Comparison of ENCODE assay signal across 10 mouse cellular contexts in genomic region chr14:40885225-40885624, GRCm38 (mm10). TPM values are rescaled to one million over a fixed set of nuclear protein-coding genes. Genes with fewer than 3 reads are reported as not detected.
DNase-seq lines count a peak whose midpoint lies in the region; ATAC-seq and TF ChIP-seq lines count a peak whose summit lies in the region.
"Had no signal": no experiment of that assay in that cellular context is flagged by ENCODE, and none has a peak within 500 bp of the region (broad histone marks: within the 10 kb centered on the region; RNA-seq: fewer than 3 reads in every experiment).

No protein-coding gene starts in this region.

- no peaks in the 10 kb centered on the region for H3K36me3 ChIP-seq in heart, postnatal 0 days (replicated peaks; ENCODE audit: control insufficient read depth, insufficient read depth, low read length)
- H3K36me3 ChIP-seq: stomach, embryonic 15.5 days had no signal

- H3K27ac ChIP-seq in heart, postnatal 0 days (ENCODE audit: low read depth): no peak overlapping the region
- H3K27ac ChIP-seq: stomach, embryonic 15.5 days had no signal

- H3K4me3 ChIP-seq in heart, postnatal 0 days (ENCODE audit: low read depth, low read length): no peak overlapping the region
- H3K4me3 ChIP-seq: stomach, embryonic 15.5 days had no signal

- TF ChIP-seq EP300 in heart, postnatal 0 days (IDR thresholded peaks at IDR 0.05; ENCODE audit: low read depth): no peak

- H3K9me3 ChIP-seq in heart, postnatal 0 days (replicated peaks; ENCODE audit: control insufficient read depth, low read length): no peaks in the 10 kb centered on the region
- H3K9me3 ChIP-seq: stomach, embryonic 15.5 days had no signal

- TF ChIP-seq CTCF in heart, postnatal 0 days (IDR thresholded peaks at IDR 0.05; ENCODE audit: low read depth): no peak

- H3K27me3 ChIP-seq in heart, postnatal 0 days (ENCODE audit: control insufficient read depth, insufficient read depth, low read length): no peaks in the 10 kb centered on the region
- H3K27me3 ChIP-seq: stomach, embryonic 15.5 days had no signal

- intact Hi-C loops in left cerebral cortex, postnatal 10 days (cut with DNase I): no loop called here

- H3K4me2 ChIP-seq in heart, postnatal 0 days (ENCODE audit: low read depth, low read length): peak overlapping the region; percentile 38
- H3K4me2 ChIP-seq: stomach, embryonic 15.5 days had no signal

- H3K4me1 ChIP-seq in heart, postnatal 0 days (ENCODE audit: control insufficient read depth, insufficient read depth): peaks cover 9% of the 10 kb centered on the region
- H3K4me1 ChIP-seq: stomach, embryonic 15.5 days had no signal

- ATAC-seq in heart, postnatal 0 days (ENCODE audit: insufficient read depth, low read depth): no peak

- H3K9ac ChIP-seq in heart, postnatal 0 days (replicated peaks; ENCODE audit: low read depth, low read length): no peak overlapping the region
- H3K9ac ChIP-seq: stomach, embryonic 15.5 days had no signal

- DNase-seq in frontal cortex, adult 2 months (ENCODE audit: extremely low spot score in 1 of 2, low spot score in 1 of 2): peak; percentile 40 to 68
- no peak for DNase-seq in frontal cortex, postnatal 10 days (ENCODE audit: low spot score in 2 of 2)
- peak; percentile 38 to 57 for DNase-seq in left cerebral cortex, adult 18-20 months (ENCODE audit: low spot score in 2 of 2)
- DNase-seq in left cerebral cortex, postnatal 10 days (ENCODE audit: extremely low spot score in 1 of 2, low spot score in 2 of 2): no peak
- DNase-seq in heart, postnatal 0 days (ENCODE audit: low spot score): no peak
- DNase-seq in right cerebral cortex, postnatal 14 days: peak; percentile 27
- no peak for DNase-seq in spleen, postnatal 14 days (ENCODE audit: low spot score in 2 of 2)
- no peak for DNase-seq in cerebellum, postnatal 4 days (ENCODE audit: low spot score in 2 of 2)
- DNase-seq: cerebellum, postnatal 25 days had no signal

- 19% methylated on average over 4 of the region's 4 CpGs for WGBS in heart, postnatal 0 days

RNA-seq across cellular contexts. Expression of gene Sh2d4b, which starts 7.8 kb away (rescaled TPM):
- polyA plus RNA-seq in frontal cortex, adult 2 months (2012; rRNA removed): 1.1 and 1.3 TPM in 2 replicates
- 1 to 10 TPM; 3.1 to 4.4 TPM for total RNA-seq in left cerebral cortex, adult 18-20 months (2021)
- total RNA-seq in left cerebral cortex, postnatal 10 days (2021): 1 to 10 TPM; 3.6 to 4.6 TPM
- 0.46 and 1.0 TPM in 2 replicates for total RNA-seq in heart, postnatal 0 days (2014; rRNA removed; ENCODE audit: low replicate concordance)
- 0.20 and 0.21 TPM in 2 replicates for polyA plus RNA-seq in heart, postnatal 0 days (2015; fragmentation: Nextera tagmentation; extraction: Ambion mirVana)

Comparison
In these comparisons a context has a peak if more than half of its experiments do, and no peak if none do; other contexts are left out.
1. DNase-seq: peak in frontal cortex, adult 2 months (2 of 2), left cerebral cortex, adult 18-20 months (2 of 2) and right cerebral cortex, postnatal 14 days (single experiment); none in frontal cortex, postnatal 10 days (0 of 2), left cerebral cortex, postnatal 10 days (0 of 2), heart, postnatal 0 days (single experiment), spleen, postnatal 14 days (0 of 2) and cerebellum, postnatal 4 days (0 of 2).